Mouse (Mus musculus) adrenal gland, postnatal 0 days (tissue): ENCODE measurements around the gene Actb. TPM values are rescaled to one million over a fixed set of nuclear protein-coding genes. Genes with fewer than 3 reads are reported as not detected.

Experiments used
- polyA plus RNA-seq: library from polyadenylated mRNA; unstranded; fragments of >200 nt; fragmentation: Nextera tagmentation; extraction: Ambion mirVana; gene quantifications from 2 replicates; pipeline ENCODE4 v1.2.1, GENCODE M21; 2015

Gene Actb
- polyA plus RNA-seq = 7,645 and 7,754 TPM in 2 replicates

GRCm38 (mm10) chr5:142906532-142907047 lies at the start of gene Actb:
Gene Actb (minus strand): TSS chr5:142906754.

GRCm38 (mm10) chr5:142894918-142895613 lies 11.5 kb downstream of the Actb start, which contains the start of gene Fbxl18:
Gene Fbxl18 (minus strand): TSS chr5:142895421.

Other genes with a start within 250 kb of the Actb start
- 28.7 and 34.1 TPM in 2 replicates for gene Slc29a4, start 214.2 kb downstream of the Actb start, polyA plus RNA-seq
- gene Tnrc18, start 89.1 kb downstream of the Actb start, polyA plus RNA-seq = 17.2 and 20.3 TPM in 2 replicates
- gene Fbxl18, start 11.3 kb downstream of the Actb start, polyA plus RNA-seq = 6.4 and 10.2 TPM in 2 replicates
- 124 and 164 TPM in 2 replicates for gene Fscn1, start 53.6 kb upstream of the Actb start, polyA plus RNA-seq
- gene Rnf216, start 206.2 kb upstream of the Actb start, polyA plus RNA-seq = 19.4 and 32.7 TPM in 2 replicates
- 0.03 TPM in 1 of 2 replicates, not detected in the other for gene Olfr718-ps1, start 240.8 kb upstream of the Actb start, polyA plus RNA-seq